Mouse (Mus musculus) megakaryocyte, adult 5-6 weeks (primary cell): Measurements from ENCODE around the gene Mrgprf. TPM values are rescaled to one million over a fixed set of nuclear protein-coding genes. Genes with fewer than 3 reads are reported as not detected.

ENCODE experiments used
- ATAC-seq: 2 replicates; pipeline ENCODE4 v1.8.0; 2016; ENCODE audit warnings: mild to moderate bottlenecking, inconsistent platforms; ENCODE audit not compliant: poor library complexity, severe bottlenecking
- total RNA-seq, 2 experiments: library from RNA; stranded (forward) in 1 of 2; stranded (reverse) in 1 of 2; fragments of 153-499, 151-499 nt in 1 of 2; fragments of 221-1000, 200-1000 nt in 1 of 2; gene quantifications; 2 replicates each; pipeline versions ENCODE4 v1.2.3 to v1.2.4; 2015 to 2017

Mrgprf gene
- total RNA-seq (2015) (not detected in 2 replicates), total RNA-seq (2017) (not detected in 2 replicates)

DNA sequence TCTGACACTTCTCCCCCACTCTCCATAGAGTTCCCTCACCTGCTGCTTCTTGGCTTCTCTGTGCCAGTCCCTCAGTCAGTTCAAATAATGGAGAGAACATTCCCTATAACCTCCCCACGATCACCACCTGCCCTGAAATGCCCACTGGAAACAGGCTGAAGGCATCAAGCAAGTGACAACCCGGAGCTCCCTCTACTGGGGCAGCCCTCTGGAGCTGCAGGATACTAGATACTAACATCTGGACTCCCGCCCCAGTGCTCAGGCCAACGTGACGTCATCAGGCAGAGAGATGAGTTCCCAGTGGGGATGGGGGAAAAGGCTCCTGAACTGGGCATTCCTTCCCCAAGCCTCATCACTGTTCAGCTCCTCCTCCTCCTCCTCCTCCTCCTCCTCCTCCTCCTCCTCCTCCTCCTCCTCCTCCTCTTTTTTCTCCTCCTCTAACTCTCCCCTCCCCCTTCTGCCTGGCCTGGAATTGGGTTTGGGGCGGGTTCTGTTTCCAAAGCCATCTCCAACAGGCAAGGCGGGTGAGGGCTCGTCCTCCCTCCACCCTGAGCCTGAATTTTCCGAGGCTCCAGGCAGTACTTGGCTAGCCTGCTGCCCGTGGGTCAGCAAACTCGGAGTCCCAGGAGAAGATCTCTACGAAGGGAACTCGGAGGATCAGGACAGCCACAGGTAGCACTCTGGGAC lies at the start of gene Mrgprf:
Mrgprf (plus strand) TSS at position 508 of the 687 bp plus-strand sequence.
- no peak for ATAC-seq

DNA sequence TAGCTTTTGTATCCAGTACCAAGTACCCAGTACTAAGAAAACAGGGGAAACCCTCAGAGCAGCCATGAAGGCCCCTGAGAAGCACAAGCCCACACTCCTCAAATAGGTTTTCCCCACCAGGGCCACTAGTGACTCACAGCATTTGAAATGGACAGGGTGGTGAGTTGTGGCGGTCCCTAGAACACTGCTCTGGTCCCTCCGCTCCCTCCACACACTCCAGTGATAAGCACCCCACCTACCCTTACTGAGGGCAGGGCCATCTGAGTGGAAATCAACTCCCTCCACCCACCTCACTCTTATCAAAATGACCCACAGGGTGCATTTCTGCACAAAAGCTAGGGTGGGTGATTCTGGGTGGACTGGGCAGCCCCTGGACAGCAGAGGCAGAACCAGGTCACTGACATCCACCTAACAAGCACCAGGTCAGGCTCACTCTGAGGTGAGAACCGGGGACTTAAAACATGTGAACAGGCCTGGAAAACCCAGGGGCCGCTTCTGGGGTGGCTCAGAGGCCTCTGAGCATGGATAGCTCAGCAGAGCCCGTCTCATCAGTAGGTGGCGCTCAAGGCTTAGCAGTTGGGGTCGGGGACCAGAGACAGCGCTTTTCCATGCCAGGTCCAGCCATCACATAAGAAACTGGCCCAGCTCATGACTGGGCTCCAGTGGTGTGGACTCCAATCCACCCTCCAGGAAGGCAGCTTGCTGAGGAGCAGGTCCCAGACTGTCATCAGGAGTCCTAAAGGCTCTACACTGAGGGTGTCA lies 47.7 kb upstream of the Mrgprf start:
- ATAC-seq = peak; percentile 83

DNA sequence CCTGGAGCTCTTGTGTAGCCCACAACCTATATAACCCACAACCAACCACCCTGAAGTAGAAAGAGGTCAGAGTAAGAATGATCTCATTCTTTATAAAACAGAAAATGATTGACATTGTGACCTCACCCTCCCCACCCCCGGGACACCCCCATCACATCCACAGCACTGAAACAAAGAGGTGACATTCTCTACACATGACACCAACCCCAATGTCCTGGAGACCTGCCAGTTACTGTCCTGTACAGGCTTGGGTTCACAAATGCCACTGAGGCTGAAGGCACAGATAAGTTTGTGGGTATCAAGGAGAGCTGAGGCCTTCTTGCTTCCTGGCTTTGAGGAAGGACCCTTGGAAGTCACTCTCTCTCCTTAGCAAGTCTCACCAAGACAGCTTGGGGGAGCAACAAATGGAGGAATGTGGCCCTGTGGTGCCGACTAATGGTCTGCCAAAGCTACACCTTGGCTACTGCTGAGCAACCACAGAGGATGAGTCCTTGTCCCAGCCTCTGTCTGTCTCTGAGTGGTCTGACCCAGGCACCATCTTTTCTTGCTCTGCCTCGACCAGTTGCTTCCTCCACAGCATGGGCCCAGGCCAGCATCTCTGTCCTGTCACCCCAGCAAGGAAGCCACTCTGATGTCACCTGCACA lies 46.5 kb upstream of the Mrgprf start:
- ATAC-seq = no peak

DNA sequence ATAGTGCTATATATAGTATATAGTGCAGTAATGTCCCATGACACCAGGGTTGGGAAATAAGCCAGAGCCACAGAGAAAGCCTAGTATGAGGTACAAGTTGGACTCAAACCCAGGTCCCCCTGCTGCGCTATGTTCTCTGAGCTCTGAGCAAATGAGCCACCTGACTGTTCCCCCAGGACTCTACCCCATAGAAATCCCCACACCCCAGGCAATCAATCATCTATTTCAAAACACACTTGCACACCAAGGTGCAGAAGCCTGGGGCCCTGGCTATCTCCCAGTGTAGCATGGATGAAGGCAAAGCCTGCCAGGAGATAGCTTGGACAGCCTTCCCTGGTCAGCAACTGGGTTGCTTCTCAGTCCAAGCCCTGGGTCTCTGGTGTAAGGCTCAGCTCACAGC lies 44.5 kb upstream of the Mrgprf start:
- no peak for ATAC-seq

DNA sequence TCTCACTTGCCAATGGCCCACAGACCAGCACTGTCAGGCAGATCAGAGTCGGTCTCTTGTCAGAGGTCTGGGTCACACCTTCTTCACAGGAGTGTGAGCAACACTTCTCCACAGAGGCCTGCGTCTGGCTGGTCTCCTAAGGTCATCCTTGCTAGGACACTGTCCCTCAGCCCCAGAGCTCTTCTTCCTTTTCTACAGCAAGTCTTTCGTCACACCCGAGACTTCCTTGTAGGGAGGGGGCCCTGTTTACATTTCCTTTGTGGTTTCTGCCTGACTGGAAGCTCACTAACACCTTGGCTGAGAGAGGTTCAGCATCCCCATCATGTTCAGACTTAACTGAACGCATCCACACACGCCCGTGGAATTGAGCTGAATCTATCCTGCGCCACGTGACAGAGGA lies 36.4 kb upstream of the Mrgprf start:
- ATAC-seq = peak; percentile 83

DNA sequence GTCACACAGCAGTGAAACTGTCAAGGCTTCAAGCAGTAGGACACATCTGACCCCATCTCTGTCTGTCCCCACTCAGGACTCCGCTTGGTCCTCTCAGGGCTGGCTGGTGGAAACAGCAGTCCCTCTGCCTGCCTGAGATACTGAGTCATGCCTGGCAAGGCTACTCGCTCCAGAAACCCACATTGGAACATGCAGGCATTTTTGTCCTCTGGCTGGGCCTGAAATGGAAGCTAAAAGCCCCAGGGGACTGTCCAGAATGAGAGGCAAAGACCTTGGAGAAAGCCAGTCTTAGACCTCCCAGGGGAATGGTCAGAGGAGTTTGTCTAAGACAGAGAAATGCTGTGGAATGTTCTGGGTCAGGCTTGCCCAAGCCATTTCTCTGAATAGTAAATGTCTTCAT lies 34.6 kb upstream of the Mrgprf start:
- ATAC-seq = no peak

DNA sequence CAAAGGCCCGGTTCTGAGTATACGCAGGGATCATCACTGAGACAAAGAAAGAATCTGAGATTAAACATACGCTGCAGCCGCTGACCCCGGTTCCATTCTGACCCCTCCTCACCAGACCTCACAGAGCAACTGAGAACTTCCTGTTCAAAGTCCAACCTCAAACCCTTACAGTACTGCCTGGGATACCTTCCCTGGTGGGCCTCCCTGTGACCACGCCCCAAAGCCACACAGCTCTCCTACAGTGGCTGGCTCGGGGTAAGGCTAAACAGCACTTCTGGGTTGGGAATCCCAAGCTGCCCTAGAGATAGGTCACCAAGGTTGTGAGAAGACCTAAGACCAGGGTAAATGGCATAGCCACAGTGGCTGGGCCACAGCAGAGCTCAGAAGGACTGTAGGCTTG lies 31.7 kb upstream of the Mrgprf start:
- ATAC-seq = no peak

DNA sequence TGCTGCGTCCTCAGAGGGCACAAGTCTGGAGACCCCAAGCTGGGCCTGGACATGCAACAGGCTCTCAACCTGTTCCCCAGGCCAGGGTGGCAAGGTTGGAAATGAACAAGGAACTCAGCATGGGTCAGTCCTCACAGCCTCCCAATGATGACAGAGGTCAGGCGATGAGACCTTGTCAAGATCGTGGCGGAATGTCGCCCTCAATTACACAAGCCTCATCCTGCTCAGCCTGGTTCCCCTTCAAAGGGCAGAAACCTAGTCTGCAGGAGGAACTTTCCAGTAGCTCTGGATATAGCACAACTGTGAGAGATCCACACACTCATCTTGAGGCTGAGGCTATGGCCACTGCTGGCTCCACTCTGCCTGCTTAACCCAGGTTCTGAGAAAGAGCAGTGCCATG lies 29.7 kb upstream of the Mrgprf start:
- peak; percentile 65 for ATAC-seq

DNA sequence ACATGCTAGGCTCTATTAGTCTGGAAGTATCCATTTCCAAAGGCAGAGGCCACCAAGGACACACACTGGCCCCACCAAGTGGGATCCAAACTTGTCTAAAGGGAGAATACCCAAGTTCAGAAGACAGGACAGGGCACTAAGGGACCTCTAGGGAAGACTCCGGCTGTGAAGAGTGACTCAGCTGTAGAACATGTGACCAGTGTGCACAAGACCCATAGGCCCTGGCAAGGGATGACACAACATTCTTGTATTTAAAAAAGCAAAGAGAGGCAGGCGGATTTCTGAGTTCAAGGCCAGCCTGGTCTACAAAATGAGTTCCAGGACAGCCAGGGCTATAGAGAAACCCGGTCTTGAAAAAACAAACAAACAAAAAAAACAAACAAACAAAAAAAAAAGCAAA lies 25.1 kb upstream of the Mrgprf start:
- ATAC-seq = no peak

DNA sequence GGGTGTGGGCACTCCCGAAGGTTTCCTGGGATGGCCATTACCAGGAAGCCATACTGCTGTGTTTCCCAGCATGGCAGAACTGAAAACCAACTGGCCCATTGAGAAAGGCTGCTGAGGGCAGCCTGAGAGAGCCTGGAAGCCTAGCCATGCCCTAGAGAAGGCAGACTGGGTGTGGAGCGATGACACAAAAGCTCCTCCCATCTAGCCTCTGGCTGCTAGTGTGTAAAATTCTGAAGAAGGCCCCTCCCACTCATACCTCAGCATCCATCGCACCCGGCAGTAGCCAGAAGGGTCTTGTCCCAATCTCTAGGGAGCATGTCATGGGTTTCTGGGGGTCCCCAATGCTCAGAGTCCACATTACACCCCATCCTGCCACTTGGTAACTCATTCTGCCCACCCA lies 19.2 kb upstream of the Mrgprf start:
- ATAC-seq = no peak

DNA sequence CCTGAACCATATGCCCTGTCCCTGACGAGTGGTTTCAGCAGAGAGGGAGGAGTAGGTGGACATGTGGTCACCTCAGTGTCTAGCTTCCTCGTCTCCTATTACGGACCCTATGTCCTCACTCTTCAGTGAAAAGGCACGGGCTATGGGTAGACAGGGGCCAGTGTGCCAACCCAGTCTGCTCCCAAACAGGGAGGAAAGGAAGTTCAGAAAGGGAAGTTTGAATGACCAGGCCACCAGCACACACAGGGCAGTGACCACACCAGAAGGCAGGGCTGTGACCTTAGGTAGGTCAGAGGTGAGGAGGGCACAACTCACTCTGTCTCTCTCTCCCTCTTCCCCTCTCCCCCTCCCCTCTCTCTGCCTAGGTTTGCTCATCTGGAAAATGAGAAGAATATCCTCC lies 17.6 kb upstream of the Mrgprf start:
- ATAC-seq = peak; percentile 67

DNA sequence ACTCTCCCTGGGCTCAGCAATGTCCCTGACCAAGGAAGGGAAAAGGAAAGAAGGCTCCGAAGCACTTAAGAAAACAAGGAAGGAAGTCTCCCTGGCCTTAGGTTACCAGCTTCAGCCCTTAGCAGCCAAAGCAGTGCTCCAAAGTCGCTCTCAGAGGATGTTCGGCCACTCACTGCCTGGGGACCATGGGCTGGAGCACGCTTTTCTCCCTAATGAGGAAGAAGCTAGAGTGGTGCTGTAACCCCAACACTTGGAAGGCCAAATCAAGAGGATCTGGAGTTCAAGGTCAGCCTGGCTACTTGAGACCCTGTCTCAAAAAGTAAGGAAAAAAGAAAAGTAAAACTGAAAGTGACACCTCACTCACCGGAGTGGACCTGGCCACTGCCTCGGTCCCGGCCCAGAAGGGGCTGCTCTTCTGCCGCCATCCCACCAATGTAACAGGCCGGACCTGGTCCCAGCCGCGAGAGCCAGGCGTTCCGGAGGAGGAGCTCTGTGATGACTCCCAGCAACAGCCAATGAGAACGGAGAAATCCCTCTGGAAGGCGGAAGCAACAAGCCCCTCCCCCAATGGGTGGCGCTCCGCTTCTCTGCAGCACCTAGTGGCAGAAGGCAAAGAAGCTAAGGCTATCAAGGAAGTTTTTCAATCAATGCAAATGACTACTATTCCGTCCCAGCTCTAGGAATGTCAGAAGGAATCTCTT lies 17.0 kb upstream of the Mrgprf start, which contains the start of gene Tpcn2:
Tpcn2 (minus strand) TSS at position 525 of the 701 bp plus-strand sequence.
- peak; percentile 89 for ATAC-seq

DNA sequence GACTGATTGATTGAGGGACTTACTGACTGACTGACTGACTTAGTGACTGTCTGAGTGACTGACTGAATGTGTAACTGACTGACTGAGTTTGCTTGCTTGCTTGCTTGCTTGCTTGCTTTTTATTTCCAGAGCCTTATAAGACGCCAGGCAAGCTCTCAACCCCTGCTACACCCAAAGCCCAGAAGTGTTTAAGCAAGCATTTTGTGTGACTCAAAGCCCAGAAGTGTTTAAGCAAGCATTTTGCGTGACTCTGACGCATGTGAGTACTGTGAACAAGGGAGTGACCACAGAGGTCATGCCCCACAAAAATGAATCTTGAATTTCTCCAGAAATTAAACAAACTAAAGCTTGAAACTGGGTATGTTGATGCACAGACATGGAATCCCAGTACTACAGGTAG lies 16.3 kb upstream of the Mrgprf start:
- no peak for ATAC-seq

DNA sequence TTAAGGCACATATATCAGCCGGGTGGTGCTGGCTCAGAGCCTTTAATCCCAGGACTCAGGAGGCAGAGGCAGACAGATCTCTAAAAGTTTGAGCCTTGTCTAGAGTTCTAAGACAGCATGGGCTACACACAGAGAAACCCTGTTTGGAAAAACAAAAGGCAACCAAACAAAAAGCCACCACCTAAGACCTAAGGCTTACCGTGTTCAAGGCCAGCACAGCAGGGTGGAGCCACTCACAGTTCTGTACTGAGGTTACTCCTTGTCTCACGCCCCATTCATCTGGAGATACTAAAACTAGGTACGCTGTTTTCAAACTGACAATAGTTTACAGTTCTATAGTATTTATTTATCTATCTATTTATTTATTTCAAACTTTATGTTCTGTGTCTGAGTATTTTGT lies 15.2 kb upstream of the Mrgprf start:
- ATAC-seq = no peak

DNA sequence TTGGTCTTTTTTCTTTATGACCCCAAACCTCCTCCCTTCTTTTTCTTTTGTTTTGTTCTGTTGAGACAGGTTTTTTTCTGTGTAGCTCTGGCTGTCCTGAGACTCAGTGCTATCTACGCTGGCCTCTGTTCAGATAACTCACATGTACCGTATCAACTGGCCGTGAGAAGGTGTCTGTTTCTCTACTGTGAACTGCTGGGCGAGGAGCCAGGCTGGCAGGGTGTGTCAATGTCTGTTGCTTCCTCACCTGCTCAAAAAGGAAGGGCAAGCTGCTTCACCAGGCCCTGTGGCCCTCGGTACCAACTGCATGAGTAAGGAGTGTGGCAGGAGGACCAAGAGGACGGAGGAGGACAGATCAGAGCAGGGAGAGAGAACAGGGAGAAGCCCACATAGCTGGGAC lies 13.2 kb upstream of the Mrgprf start:
- ATAC-seq = no peak

DNA sequence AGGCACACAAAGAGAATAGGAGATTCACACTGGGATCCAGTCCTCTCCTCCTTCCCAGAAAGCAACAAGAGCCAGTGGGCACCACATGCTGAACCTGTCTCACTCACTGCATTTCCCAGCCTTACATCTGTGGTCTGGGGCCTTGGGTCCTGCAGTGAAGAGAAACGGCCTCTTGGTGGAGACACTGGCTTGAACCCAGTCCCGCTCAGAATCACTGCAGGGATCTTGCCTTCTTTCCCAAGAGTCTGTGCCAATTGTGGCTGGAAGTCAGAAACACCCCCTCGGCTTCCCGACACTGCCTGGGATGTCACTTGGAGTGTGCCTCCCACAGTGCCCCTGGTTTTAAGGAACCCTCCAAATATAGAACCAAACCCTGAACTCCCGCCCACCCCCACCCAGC lies 11.3 kb upstream of the Mrgprf start:
- no peak for ATAC-seq

DNA sequence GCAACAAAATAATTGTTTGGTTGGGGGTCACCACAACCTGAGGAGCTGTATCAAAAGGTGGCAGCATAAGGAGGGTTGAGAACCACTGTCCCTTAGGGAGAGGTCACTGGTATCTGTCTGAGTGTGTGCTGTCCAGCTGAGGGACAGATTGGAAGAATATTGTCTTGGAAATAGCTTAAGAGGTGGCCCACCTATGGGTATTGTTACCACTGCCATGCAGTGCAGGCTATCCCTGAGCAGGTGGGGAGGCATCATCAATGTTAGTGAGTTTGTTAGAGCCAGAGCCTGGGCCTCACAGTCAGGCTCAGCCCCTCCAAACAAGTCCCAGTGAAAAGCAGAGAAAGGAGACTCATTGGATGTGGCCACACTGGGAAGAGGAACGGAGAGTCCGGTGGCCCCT lies 8.8 kb upstream of the Mrgprf start:
- no peak for ATAC-seq

DNA sequence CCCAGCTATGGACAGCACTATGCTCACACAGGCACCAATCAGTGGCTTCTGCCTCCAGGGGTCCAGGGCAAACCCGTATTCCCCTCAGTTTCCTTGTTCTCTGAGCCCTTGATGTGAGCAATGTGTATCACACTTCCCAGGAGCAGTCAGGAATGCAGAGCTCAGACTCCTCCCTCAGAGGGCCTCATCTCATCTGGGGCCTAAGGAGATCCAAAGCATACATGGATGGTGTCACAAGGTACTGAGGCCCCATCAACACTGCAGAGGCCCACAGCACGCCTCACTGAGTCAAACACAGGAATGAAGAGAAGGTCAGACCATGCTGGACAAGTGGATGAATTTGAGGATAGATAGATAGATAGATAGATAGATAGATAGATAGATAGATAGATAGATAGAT lies 7.9 kb upstream of the Mrgprf start:
- ATAC-seq = no peak

DNA sequence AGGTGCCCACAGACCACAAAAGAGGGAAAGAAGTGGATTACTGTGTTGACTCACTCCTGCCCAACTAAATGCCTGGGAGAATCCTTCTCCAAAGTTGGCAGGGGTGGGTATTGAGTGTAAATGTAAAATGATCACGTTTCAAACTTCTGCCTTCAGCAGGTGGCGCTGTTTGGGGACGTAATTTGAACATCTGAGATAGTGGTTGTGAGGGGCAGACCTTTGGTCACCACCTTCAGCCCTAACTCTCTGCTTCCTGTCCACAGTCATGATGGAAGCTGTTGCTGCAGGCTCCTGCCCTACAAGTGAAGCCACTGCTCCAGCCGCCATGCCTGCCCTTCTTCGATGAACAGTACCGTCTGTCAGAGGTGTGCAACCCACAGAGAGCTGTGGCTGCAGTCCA lies 6.8 kb upstream of the Mrgprf start:
- no peak for ATAC-seq

DNA sequence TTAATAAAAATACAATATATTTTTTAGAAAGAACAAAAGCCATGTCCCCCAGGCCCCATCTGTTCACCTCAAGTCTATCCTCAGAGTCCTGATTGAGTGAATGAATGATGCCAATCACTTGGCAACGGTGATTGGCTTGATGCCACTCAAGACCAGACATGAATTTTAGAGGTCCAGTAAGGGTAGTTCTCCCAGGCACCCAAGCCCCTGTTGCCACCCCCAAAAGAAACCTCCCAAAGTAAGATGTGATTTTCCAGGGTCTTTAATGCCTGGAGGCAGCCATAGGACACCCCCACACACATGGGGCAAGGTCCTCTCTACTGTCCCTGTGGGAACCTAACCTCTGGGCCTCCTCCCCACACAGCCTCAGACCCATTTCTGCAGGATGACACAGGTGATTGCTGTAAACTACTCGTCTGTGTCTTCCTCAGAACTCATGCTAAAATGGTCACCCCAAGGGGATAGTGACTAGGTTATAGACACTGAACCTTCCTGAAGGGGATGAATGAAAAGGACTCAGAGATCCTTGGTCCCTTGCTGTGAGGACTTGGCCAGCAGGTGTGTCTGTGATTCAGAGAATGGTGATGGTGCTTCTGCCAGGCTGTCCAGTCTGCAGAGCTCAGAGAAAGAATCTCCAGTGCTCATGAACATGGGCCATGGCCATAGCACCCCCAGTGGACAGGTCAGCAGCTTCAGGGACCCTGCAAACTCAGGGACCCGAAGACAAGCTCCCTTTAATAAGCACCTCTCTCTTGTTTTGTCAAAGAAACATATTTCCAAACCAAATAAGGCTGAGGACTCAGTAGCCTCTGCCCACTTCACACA lies 1.8 kb upstream of the Mrgprf start:
- no peak for ATAC-seq
